Mouse (Mus musculus) small intestine, adult 2 months (tissue): ENCODE measurements at regions not wholly inside any gene's neighbourhood (a gene's known extent, or its start where the extent isn't known, plus 50 kb on each side); places are given as distances from the start of the nearest gene placed in this dataset.

Source experiments
- CTCF ChIP-seq: fragments of 200-500 bp; IDR thresholded peaks from 2 replicates; pipeline ENCODE4 v1.5.1; 2012; ENCODE audit warnings: low read depth, mild to moderate bottlenecking, control low read depth, inconsistent platforms, low read length, moderate library complexity, mixed read lengths; ENCODE audit not compliant: insufficient replicate concordance, insufficient read length; ENCODE audit errors: extremely low read depth
- POLR2A ChIP-seq: fragments of 200-500 bp; IDR thresholded peaks from 2 replicates; pipeline ENCODE4 v1.6.1; 2012; ENCODE audit warnings: low read depth, mild to moderate bottlenecking, control low read depth, inconsistent platforms, low read length, moderate library complexity

DNA sequence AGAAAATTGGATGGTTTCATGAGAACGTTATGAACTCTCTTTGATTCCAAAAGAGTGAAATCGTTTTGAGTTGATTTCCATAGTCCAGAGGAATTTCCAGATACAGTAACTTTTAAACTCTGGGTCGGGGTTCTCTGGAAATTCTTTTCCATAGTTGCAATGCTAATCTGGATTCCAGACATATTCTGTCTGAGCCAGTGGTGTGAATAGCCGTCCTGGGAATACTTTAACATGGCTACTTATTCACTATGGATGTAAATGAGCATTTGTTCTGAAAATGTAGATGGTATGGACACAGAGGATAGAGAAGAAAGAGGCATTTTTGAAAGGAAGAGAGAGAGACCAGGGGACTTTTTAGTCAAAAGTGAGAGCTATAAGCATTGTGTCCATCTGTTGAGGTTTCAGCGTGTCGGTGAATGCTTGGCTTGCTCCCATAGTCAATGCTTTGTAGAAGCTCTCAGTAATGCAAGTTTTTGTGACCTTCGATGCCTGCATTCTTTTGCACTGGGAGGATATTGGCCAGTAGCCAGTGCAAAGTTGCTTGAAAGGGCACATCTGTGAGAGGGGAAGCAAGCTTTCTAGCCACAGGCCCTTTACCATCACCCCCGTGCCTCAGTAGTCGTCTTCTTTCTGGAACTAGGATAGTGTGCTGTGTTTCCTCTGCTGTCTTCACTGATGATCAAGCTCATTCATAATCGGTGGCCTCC is 208.9 kb downstream of the Gm19410 start:
- TF ChIP-seq CTCF: no peak
- no peak for TF ChIP-seq POLR2A
